Mouse (Mus musculus): ENCODE results near the gene Adcy1. TPM values are rescaled to one million over a fixed set of nuclear protein-coding genes. Genes with fewer than 3 reads are reported as not detected.

Adcy1 gene
- polyA plus RNA-seq, 1 experiment from 2014 or later, result 0.96 TPM

- ATAC-seq, result no peak
- Histone ChIP-seq H3K4me3 (replicated peaks) (no peak overlapping the region), H3K36me3 (no peaks in the 10 kb centered on the region), H3K4me1 (replicated peaks) (peaks cover 10% of the 10 kb centered on the region), H3K27ac (no peak overlapping the region), H3K4me2 (replicated peaks) (no peak overlapping the region), H3K9ac (no peak overlapping the region), H3K27me3 (replicated peaks) (no peaks in the 10 kb centered on the region), H3K9me3 (no peaks in the 10 kb centered on the region)
- 82% methylated on average over 4 of the region's 4 CpGs for WGBS
These were observed 101.1 kb downstream of the Adcy1 start for GRCm38 (mm10) chr11:7164416-7164815.

- 87% methylated on average over 1 of the region's 1 CpGs for WGBS
- no peaks in the 10 kb centered on the region for H3K9me3 ChIP-seq
- no peak for ATAC-seq
These were observed 106.4 kb downstream of the Adcy1 start for GRCm38 (mm10) chr11:7169645-7170044.

GRCm38 (mm10) chr11:7173664-7174063 is 110.4 kb downstream of the Adcy1 start:
- no peak overlapping the region for H3K4me3 ChIP-seq (replicated peaks)
- H3K27ac ChIP-seq, result no peak overlapping the region
- peak; percentile 62; the same call in 1 of the 2 replicates for ATAC-seq
- no peak overlapping the region for H3K9ac ChIP-seq
- H3K9me3 ChIP-seq, result no peaks in the 10 kb centered on the region
- WGBS, result 73% methylated on average over 6 of the region's 6 CpGs
- H3K4me2 ChIP-seq (replicated peaks), result no peak overlapping the region
- no peaks in the 10 kb centered on the region for H3K36me3 ChIP-seq
- no peaks in the 10 kb centered on the region for H3K27me3 ChIP-seq (replicated peaks)
- no peaks in the 10 kb centered on the region for H3K4me1 ChIP-seq (replicated peaks)

More at GRCm38 (mm10) chr11:7169645-7170044, 106.4 kb downstream of the Adcy1 start:
- H3K27ac ChIP-seq, result no peak overlapping the region
- no peaks in the 10 kb centered on the region for H3K36me3 ChIP-seq
- H3K9ac ChIP-seq, result no peak overlapping the region
- no peak overlapping the region for H3K4me2 ChIP-seq (replicated peaks)
- H3K4me1 ChIP-seq (replicated peaks), result no peaks in the 10 kb centered on the region
- no peak overlapping the region for H3K4me3 ChIP-seq (replicated peaks)
- no peaks in the 10 kb centered on the region for H3K27me3 ChIP-seq (replicated peaks)

- no peak overlapping the region for H3K27ac ChIP-seq
- ATAC-seq, result peak; percentile 81
- no peaks in the 10 kb centered on the region for H3K9me3 ChIP-seq
- no peaks in the 10 kb centered on the region for H3K4me1 ChIP-seq (replicated peaks)
- no peak overlapping the region for H3K4me2 ChIP-seq (replicated peaks)
- 53% methylated on average over 4 of the region's 4 CpGs for WGBS
- no peak overlapping the region for H3K4me3 ChIP-seq (replicated peaks)
- H3K27me3 ChIP-seq (replicated peaks), result no peaks in the 10 kb centered on the region
- no peaks in the 10 kb centered on the region for H3K36me3 ChIP-seq
- no peak overlapping the region for H3K9ac ChIP-seq
These were observed 115.4 kb downstream of the Adcy1 start for GRCm38 (mm10) chr11:7178724-7179123.

GRCm38 (mm10) chr11:7179276-7179675 is 116.0 kb downstream of the Adcy1 start:
- 64% methylated on average over 2 of the region's 2 CpGs for WGBS
- Histone ChIP-seq H3K4me2 (replicated peaks) (no peak overlapping the region), H3K27me3 (replicated peaks) (no peaks in the 10 kb centered on the region), H3K4me3 (replicated peaks) (no peak overlapping the region), H3K4me1 (replicated peaks) (no peaks in the 10 kb centered on the region), H3K9ac (no peak overlapping the region), H3K27ac (no peak overlapping the region), H3K9me3 (no peaks in the 10 kb centered on the region), H3K36me3 (no peaks in the 10 kb centered on the region)
- peak; percentile 71 for ATAC-seq

GRCm38 (mm10) chr11:7182409-7183042 is 119.2 kb downstream of the Adcy1 start:
- WGBS, result 44% methylated on average over 8 of the region's 8 CpGs
- Histone ChIP-seq H3K36me3 (no peaks in the 10 kb centered on the region), H3K9me3 (no peaks in the 10 kb centered on the region), H3K27ac (no peak overlapping the region), H3K4me1 (replicated peaks) (no peaks in the 10 kb centered on the region), H3K4me3 (replicated peaks) (no peak overlapping the region), H3K9ac (no peak overlapping the region), H3K27me3 (replicated peaks) (no peaks in the 10 kb centered on the region), H3K4me2 (replicated peaks) (no peak overlapping the region)
- no peak for ATAC-seq

DNA sequence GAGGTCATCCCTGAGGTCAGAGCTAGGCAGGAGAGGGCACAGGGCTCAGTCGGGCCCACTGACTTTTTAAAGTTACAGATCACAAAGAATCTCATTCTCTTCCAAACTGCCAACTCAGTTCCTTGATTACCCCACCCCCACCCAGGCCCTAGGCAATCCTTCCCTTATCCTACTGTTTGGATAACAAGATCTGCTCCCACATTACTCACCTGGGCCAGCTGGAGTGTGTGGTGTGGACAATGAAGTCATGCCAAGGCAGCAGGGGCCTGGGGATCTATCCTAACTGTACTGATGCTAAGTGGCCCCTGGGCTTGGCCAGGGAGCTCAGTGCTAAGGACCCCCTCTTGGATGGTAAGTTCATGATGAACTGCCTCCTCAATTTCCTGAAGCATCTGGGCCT is 121.1 kb downstream of the Adcy1 start:
- Histone ChIP-seq H3K27ac (no peak overlapping the region), H3K9me3 (no peaks in the 10 kb centered on the region), H3K4me3 (replicated peaks) (no peak overlapping the region), H3K36me3 (no peaks in the 10 kb centered on the region), H3K4me2 (replicated peaks) (no peak overlapping the region), H3K4me1 (replicated peaks) (no peaks in the 10 kb centered on the region), H3K9ac (no peak overlapping the region), H3K27me3 (replicated peaks) (no peaks in the 10 kb centered on the region)
- no peak for ATAC-seq
- 32% methylated on average over 1 of the region's 1 CpGs for WGBS

GRCm38 (mm10) chr11:7187472-7187871 is 124.2 kb downstream of the Adcy1 start:
- no peak overlapping the region for H3K4me3 ChIP-seq (replicated peaks)
- 48% methylated on average over 8 of the region's 8 CpGs for whole genome bisulfite sequencing
- no peak overlapping the region for H3K4me2 ChIP-seq (replicated peaks)
- H3K27ac ChIP-seq, result no peak overlapping the region
- H3K27me3 ChIP-seq (replicated peaks), result no peaks in the 10 kb centered on the region
- no peaks in the 10 kb centered on the region; the same call in 1 of the 2 replicates for H3K4me1 ChIP-seq (replicated peaks)
- H3K9me3 ChIP-seq, result no peaks in the 10 kb centered on the region
- ATAC-seq, result no peak
- no peak overlapping the region for H3K9ac ChIP-seq
- no peaks in the 10 kb centered on the region for H3K36me3 ChIP-seq

DNA sequence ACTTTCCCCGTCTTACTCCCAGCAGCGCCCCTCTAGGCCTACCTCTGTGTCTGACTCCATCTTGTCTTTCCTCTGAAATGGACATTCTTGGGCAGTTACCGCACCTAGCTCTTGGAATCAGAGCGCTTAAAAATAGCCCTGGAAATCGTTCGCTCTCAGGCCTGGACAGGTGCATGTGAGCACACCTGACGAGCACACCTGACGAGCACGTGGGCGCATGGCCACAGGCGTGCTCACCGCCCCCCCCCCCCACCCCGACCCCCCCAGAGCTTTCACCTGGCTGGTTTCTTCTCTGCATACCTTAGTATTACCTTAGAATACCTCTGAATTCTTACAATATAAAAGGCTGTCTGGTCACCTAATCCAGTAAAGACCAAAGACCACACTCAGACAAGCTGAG is 125.2 kb downstream of the Adcy1 start, which contains the start of gene Gm11985:
Gene Gm11985 (minus strand): TSS at position 101 of the 400 bp plus-strand sequence.
- Histone ChIP-seq H3K27me3 (replicated peaks) (no peaks in the 10 kb centered on the region), H3K9me3 (no peaks in the 10 kb centered on the region), H3K36me3 (no peaks in the 10 kb centered on the region), H3K4me1 (replicated peaks) (no peaks in the 10 kb centered on the region; the same call in 1 of the 2 replicates), H3K9ac (no peak within 1 kb of the TSS), H3K4me2 (replicated peaks) (no peak within 1 kb of the TSS), H3K4me3 (replicated peaks) (no peak within 1 kb of the TSS), H3K27ac (no peak within 1 kb of the TSS)
- no peak for ATAC-seq
- WGBS, result 88% methylated on average over 13 of the region's 13 CpGs

GRCm38 (mm10) chr11:7192710-7193109 is 129.4 kb downstream of the Adcy1 start:
- H3K4me3 ChIP-seq (replicated peaks), result no peak overlapping the region
- no peaks in the 10 kb centered on the region; the same call in 1 of the 2 replicates for H3K4me1 ChIP-seq (replicated peaks)
- H3K9me3 ChIP-seq, result no peaks in the 10 kb centered on the region
- no peaks in the 10 kb centered on the region for H3K27me3 ChIP-seq (replicated peaks)
- no peaks in the 10 kb centered on the region for H3K36me3 ChIP-seq
- no peak overlapping the region for H3K27ac ChIP-seq
- 33% methylated on average over 6 of the region's 6 CpGs for WGBS
- H3K9ac ChIP-seq, result no peak overlapping the region
- H3K4me2 ChIP-seq (replicated peaks), result no peak overlapping the region
- peak; percentile 22; the same call in 1 of the 2 replicates for ATAC-seq

- H3K27ac ChIP-seq, result no peak overlapping the region
- no peaks in the 10 kb centered on the region for H3K9me3 ChIP-seq
- no peak for ATAC-seq
- H3K27me3 ChIP-seq (replicated peaks), result no peaks in the 10 kb centered on the region
- no peaks in the 10 kb centered on the region; the same call in 1 of the 2 replicates for H3K4me1 ChIP-seq (replicated peaks)
- no peaks in the 10 kb centered on the region for H3K36me3 ChIP-seq
- 54% methylated on average over 9 of the region's 9 CpGs for WGBS
- no peak overlapping the region for H3K4me2 ChIP-seq (replicated peaks)
- H3K9ac ChIP-seq, result no peak overlapping the region
- no peak overlapping the region for H3K4me3 ChIP-seq (replicated peaks)
These were observed 129.8 kb downstream of the Adcy1 start for GRCm38 (mm10) chr11:7193134-7193533.

- Histone ChIP-seq H3K4me1 (replicated peaks) (no peaks in the 10 kb centered on the region; the same call in 1 of the 2 replicates), H3K9me3 (no peaks in the 10 kb centered on the region), H3K4me3 (replicated peaks) (no peak overlapping the region), H3K27ac (no peak overlapping the region), H3K27me3 (replicated peaks) (no peaks in the 10 kb centered on the region), H3K36me3 (no peaks in the 10 kb centered on the region), H3K4me2 (replicated peaks) (no peak overlapping the region), H3K9ac (no peak overlapping the region)
- no peak for ATAC-seq
- WGBS, result 77% methylated on average over 10 of the region's 10 CpGs
These were observed 131.4 kb downstream of the Adcy1 start for GRCm38 (mm10) chr11:7194432-7195311.
